Mouse (Mus musculus) liver, adult (tissue): Measurements from ENCODE around the gene Vamp5.

Experiments used
- GATA4 ChIP-seq: IDR thresholded peaks from 2 replicates; pipeline ENCODE4 v1.6.1; 2014; ENCODE audit warnings: mild to moderate bottlenecking, low read length; ENCODE audit not compliant: insufficient replicate concordance

The Vamp5 gene

DNA sequence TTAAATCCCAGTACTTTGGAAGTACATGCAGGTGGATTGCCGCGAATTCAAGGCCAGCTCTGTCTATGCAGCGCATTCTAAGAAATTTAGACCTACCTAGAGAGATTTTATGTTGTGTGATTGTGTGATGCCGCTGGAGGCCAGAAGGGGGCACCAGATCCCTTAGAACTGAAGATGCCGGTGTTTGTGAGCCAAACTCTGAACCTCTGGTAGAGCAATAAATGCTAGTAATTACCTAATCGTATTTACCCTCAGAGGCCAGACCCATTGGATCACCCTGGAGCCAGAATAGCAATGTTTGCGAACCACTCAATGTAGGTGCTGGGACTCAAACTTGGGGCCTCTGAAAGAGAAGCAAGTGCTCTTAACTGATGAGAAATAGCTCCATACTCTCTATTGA lies 21.6 kb upstream of the Vamp5 start:
- no peak for TF ChIP-seq GATA4

DNA sequence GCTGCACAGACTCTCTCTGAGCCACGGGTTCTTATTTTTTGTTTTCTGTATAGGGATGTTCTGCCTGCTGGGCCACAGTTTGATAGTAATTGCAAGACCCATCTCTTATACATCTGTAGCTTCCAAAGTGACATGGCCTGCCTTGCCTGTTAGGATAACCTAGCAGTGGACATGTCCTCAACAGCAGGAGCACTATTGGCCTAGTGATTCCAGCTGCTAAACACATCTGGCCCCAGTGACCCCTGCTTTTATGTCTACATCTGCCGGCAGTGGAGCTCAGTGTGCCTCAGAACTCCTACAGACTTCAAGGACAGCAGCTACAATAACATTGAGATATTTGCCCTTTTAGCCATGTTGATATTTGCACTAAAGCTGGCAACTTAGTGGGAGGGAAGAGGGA lies 19.7 kb upstream of the Vamp5 start:
- TF ChIP-seq GATA4 = no peak

DNA sequence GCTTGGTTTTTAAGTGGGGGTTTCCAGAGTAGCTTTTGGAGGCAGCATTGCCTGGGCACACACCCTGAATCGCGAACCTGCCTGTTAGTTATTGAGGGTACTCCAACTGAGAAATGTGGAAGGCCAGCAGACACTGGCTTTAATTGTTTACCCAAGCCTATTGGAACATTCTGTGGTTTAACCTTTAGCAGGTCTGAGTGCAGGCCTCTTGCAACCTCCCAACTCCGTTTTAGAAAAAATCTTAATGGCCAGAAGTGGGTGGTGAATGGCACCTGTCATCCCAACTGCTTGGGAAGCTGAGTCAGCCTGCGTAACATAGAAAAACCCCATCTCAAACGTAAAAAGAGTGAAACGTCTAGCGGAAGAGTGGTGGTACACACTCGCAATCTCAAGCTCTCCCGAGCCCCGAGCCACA lies 16.6 kb upstream of the Vamp5 start:
- TF ChIP-seq GATA4 = no peak

GRCm38 (mm10) chr6:72392341-72392740 lies 12.1 kb upstream of the Vamp5 start:
- no peak for TF ChIP-seq GATA4

DNA sequence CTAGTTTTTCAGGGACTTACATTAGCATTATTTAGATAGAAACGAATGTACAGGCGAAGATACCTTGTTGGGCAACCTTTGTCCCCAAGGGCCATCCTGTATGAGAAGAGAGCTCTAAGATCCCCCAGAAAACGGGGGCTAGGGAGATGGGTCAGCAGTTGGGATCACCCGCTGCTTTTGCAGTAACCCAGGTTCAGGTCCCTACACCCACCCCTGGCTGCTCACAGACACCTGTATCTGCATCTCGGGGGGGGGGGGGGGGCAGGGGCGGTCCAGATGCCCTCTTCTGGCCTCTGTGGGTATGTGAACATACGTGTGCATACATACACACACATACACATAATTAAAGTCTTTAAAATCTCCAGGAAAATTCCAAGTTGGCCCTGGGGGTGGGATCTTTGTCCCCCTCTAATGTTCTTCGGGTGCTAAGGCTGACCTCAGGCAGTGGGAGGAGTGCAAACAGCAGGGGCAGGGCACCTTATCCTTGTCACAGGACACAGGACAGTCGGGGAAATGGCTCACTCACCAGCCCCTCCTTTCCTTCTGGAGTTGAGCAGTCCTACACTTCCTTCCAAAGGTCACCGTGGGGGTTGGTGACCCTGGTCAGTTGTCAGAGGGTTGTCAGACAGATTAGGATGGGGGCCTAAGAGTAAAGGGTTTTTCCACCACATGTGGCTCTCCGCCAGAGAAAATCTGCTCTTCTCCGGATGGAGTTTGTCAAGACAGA lies 10.7 kb upstream of the Vamp5 start:
- peak; percentile 96 for TF ChIP-seq GATA4

DNA sequence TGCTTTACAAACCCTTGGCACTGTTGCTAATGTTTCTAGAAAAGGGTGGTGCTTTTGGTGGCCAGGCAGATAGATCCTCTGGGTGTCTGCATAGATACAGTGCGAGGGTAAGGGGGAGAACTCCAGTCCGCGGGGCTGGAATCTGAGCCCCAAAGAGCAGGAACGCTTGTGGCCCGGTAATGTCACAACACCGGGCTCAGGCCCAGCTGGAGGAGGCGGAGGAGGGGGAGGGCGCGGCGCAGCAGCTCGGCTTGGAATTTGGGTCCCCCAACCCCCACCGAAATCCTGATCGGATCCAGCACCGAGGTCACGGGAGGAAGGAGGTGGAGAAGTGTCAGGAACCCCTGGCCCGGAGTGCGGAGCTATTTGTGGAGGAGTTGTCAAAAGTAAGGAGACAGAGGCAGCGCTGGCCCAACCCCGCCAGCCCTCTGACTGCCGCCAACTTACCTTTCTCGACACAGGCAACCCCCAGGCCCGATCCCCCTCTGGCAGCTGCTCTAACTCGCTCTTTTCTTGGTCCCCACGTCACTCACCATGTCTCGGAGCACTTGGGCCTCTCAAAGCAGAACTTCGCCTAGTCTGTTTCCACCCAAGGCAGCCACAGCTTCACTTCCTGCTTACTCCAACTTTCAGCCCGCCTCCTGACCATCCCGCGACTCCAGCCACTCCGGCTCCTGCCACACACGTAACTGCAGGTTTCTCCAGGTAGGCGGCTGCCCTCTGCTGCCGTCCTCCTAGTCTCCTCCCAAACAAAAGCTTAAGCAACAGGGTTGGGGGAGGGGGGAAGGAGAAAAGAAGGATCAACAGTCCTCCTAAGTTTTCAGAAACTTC lies 9.9 kb upstream of the Vamp5 start, which contains the start of gene Vamp8:
Vamp8 (minus strand) TSS at position 763 of the 831 bp plus-strand sequence.
- peak; percentile 58; the same call in 1 of the 2 replicates for TF ChIP-seq GATA4

DNA sequence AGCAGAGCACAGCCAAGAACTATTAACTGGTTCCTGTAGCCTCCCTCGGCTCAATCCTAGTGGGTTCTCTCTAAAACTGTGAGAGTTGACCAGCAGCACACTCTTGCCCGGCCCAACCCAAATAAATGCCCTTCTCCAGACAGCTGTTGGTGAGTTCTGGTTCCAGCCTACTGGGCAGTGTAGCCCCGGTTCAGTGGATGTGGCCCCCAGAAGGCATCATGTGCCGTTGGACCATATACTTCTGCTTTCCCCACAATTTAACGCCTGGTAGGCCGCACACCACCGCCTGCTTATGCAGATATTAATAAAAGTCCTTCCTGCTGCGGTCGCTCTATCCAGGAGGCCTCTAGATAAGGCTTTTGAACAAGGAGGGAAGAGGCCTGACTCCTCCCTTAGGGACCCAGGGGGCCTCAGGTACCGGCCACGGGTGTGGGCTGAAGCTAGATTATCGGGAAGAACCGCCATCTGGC lies 9.2 kb upstream of the Vamp5 start:
- no peak for TF ChIP-seq GATA4

DNA sequence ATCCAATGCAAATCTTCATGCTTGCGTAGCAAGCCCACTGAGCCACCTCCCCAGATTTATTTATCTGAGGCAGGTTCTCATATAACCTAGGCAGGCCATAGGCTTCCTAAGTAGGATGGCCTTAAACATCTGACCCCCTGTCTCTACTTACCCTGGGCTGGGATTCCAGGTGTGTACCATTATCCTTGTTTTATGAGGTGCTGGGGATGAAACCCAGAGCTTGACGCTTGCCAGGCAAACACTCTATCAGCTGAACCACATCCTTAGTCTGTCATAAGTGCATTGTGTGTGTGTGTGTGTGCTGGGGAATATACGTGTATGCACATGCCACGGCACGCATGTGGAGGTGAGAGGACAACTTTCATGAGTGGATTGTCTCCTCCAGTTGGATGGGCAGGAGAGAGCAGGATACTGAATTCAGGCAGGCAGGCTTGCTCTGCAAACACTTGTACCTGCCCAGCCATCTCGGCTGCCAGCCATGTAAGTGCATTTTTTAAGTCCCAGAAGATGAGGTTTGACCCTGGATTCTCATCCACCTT lies 8.6 kb upstream of the Vamp5 start:
- no peak for TF ChIP-seq GATA4

- TF ChIP-seq GATA4 = no peak
These were observed 8.0 kb upstream of the Vamp5 start for GRCm38 (mm10) chr6:72388266-72388665.

- TF ChIP-seq GATA4 = no peak
These were observed 7.5 kb upstream of the Vamp5 start for GRCm38 (mm10) chr6:72387816-72388215.

- TF ChIP-seq GATA4 = no peak
These were observed 6.3 kb upstream of the Vamp5 start for GRCm38 (mm10) chr6:72386561-72386960.

DNA sequence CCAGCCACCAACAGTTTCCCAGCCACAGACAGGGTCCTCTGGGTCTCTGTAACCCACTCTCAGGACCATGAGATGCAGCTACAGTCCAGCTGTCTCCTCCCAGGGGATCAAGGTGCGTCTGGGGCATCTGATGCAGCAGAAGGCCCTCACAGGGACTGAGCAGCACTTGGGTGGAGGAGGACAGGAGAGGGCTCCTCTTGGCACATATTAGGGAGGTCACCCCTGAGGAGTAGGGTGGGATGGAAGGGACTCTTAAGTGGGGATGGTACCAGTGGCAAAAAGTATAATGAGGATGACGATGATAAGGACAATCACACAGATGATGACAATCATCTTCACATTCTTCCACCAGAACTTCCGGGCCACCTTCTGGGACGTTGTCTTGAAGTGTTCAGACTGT lies 5.0 kb upstream of the Vamp5 start:
- TF ChIP-seq GATA4 = no peak

GRCm38 (mm10) chr6:72383952-72384351 lies 3.7 kb upstream of the Vamp5 start:
- no peak for TF ChIP-seq GATA4

DNA sequence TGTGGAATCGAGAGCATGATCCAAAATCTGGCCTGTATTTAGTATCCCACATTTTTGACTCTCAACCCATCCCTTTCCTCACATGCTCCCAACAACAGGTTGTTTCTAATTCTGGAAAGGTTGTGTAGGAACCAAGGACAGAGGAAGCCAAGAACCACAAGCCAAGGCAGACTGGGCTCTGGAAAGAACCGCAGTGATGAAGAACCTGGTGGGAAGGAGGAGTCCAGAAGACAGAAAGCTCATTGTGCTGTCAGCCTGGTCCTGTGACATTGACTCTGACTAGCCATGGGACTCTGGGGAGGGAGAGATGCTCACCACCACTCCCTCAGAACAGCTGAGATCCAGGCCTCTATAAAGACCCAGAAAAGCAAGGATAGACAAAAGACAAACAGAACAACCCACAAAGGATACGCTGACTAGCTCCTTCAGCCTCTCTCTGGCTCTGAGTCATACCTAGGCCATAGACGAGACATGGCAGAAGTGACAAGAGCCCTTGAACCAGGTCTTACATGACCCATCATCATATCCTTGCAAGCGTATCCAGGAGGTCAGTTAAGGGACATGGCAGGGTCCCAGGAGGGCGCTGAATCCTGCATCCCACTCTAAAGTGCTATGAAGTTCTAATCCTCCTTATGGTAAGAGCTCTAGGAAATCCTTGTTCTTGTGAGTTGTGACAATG lies 3.0 kb upstream of the Vamp5 start:
- TF ChIP-seq GATA4 = no peak

GRCm38 (mm10) chr6:72382494-72382893 lies 2.2 kb upstream of the Vamp5 start:
- TF ChIP-seq GATA4 = no peak
